Mouse (Mus musculus) NIH3T3 (cell line): ENCODE measurements around the gene Ints1.
A peak's percentile ranks its signal among the peaks of the same experiment; 100 is the strongest.

ENCODE experiments used
- DNase-seq: peaks from one replicate; pipeline ENCODE4 v3.0.0-alpha.2; 2012; ENCODE audit warnings: low read depth

Ints1 gene

GRCm38 (mm10) chr5:139718540-139718939 is 56.9 kb downstream of the Ints1 start:
- peak; percentile 29 for DNase-seq

- peak; percentile 80 for DNase-seq
These were observed 57.8 kb downstream of the Ints1 start for GRCm38 (mm10) chr5:139717723-139718122.

- no peak for DNase-seq
These were observed 69.0 kb downstream of the Ints1 start for GRCm38 (mm10) chr5:139706496-139706895.

- peak; percentile 48 for DNase-seq
These were observed 72.6 kb downstream of the Ints1 start for GRCm38 (mm10) chr5:139702905-139703304.

GRCm38 (mm10) chr5:139702236-139702635 is 73.2 kb downstream of the Ints1 start:
- no peak for DNase-seq
